Mouse (Mus musculus): ENCODE measurements at regions not wholly inside any gene's neighbourhood (a gene's known extent, or its start where the extent isn't known, plus 50 kb on each side); places are given as distances from the start of the nearest gene placed in this dataset.

- no peaks in the 10 kb centered on the region for H3K9me3 ChIP-seq (ENCODE audit: control insufficient read depth, low read length)
- TF ChIP-seq EP300 (optimal IDR thresholded peaks at IDR 0.05), result no peak
- TF ChIP-seq CTCF (IDR thresholded peaks at IDR 0.05; ENCODE audit: low read depth), result no peak
- H3K36me3 ChIP-seq (ENCODE audit: control insufficient read depth, insufficient read depth, low read length), result no peaks in the 10 kb centered on the region
- 0 out of 2 replicates have a peak, but pooled peaks cover 3% of the 10 kb centered on the region for H3K4me1 ChIP-seq (replicated peaks; ENCODE audit: control insufficient read depth, insufficient read depth)
- whole genome bisulfite sequencing, result 64% methylated on average over 13 of the region's 13 CpGs
- ATAC-seq (ENCODE audit: low FRiP score, low TSS enrichment) (no peak), DNase-seq (ENCODE audit: low spot score) (no peak)
- H3K4me2 ChIP-seq (replicated peaks; ENCODE audit: low read depth), result no peak overlapping the region
- no peaks in the 10 kb centered on the region for H3K27me3 ChIP-seq (ENCODE audit: control insufficient read depth, insufficient read depth, low read length)
- H3K4me3 ChIP-seq (ENCODE audit: low read depth, low read length), result no peak overlapping the region
- H3K9ac ChIP-seq (ENCODE audit: low read length), result no peak overlapping the region
- H3K27ac ChIP-seq (replicated peaks), result no peak overlapping the region
These were observed 352.8 kb downstream of the Ptpru start for GRCm38 (mm10) chr4:131485126-131485825.

GRCm38 (mm10) chr4:131486821-131487220 lies 351.3 kb downstream of the Ptpru start:
- Histone ChIP-seq H3K27me3 (ENCODE audit: control insufficient read depth, insufficient read depth, low read length) (no peaks in the 10 kb centered on the region), H3K36me3 (ENCODE audit: control insufficient read depth, insufficient read depth, low read length) (no peaks in the 10 kb centered on the region), H3K27ac (replicated peaks) (no peak overlapping the region), H3K4me2 (replicated peaks; ENCODE audit: low read depth) (no peak overlapping the region), H3K4me1 (replicated peaks; ENCODE audit: control insufficient read depth, insufficient read depth) (0 out of 2 replicates have a peak, but pooled peaks cover 3% of the 10 kb centered on the region), H3K9ac (ENCODE audit: low read length) (no peak overlapping the region), H3K9me3 (ENCODE audit: control insufficient read depth, low read length) (no peaks in the 10 kb centered on the region), H3K4me3 (ENCODE audit: low read depth, low read length) (no peak overlapping the region)
- peak; percentile 88 for DNase-seq (ENCODE audit: low spot score)
- WGBS, result 14% methylated on average over 4 of the region's 4 CpGs
- TF ChIP-seq EP300 (optimal IDR thresholded peaks at IDR 0.05) (no peak), CTCF (IDR thresholded peaks at IDR 0.05; ENCODE audit: low read depth) (peak; percentile 97)
- peak; percentile 66 for ATAC-seq (ENCODE audit: low FRiP score, low TSS enrichment)

- no peak overlapping the region for H3K27ac ChIP-seq (replicated peaks)
- TF ChIP-seq CTCF (IDR thresholded peaks at IDR 0.05; ENCODE audit: low read depth) (no peak), EP300 (optimal IDR thresholded peaks at IDR 0.05) (no peak)
- H3K4me3 ChIP-seq (ENCODE audit: low read depth, low read length), result no peak overlapping the region
- no peaks in the 10 kb centered on the region for H3K27me3 ChIP-seq (ENCODE audit: control insufficient read depth, insufficient read depth, low read length)
- no peaks in the 10 kb centered on the region for H3K36me3 ChIP-seq (ENCODE audit: control insufficient read depth, insufficient read depth, low read length)
- no peaks in the 10 kb centered on the region for H3K9me3 ChIP-seq (ENCODE audit: control insufficient read depth, low read length)
- ATAC-seq (ENCODE audit: low FRiP score, low TSS enrichment) (no peak), DNase-seq (ENCODE audit: low spot score) (no peak)
- 38% methylated on average over 6 of the region's 6 CpGs for WGBS
- H3K9ac ChIP-seq (ENCODE audit: low read length), result no peak overlapping the region
- no peak overlapping the region for H3K4me2 ChIP-seq (replicated peaks; ENCODE audit: low read depth)
- H3K4me1 ChIP-seq (replicated peaks; ENCODE audit: control insufficient read depth, insufficient read depth), result 0 out of 2 replicates have a peak, but pooled peaks cover 3% of the 10 kb centered on the region
These were observed 349.8 kb downstream of the Ptpru start for GRCm38 (mm10) chr4:131488246-131488645.

GRCm38 (mm10) chr4:131489056-131489455 lies 349.0 kb downstream of the Ptpru start:
- ATAC-seq (ENCODE audit: low FRiP score, low TSS enrichment), result no peak
- 47% methylated on average over 3 of the region's 3 CpGs for WGBS
- DNase-seq (ENCODE audit: low spot score), result no peak
- H3K27ac ChIP-seq (replicated peaks), result no peak overlapping the region
- no peaks in the 10 kb centered on the region for H3K27me3 ChIP-seq (ENCODE audit: control insufficient read depth, insufficient read depth, low read length)
- H3K4me2 ChIP-seq (replicated peaks; ENCODE audit: low read depth), result no peak overlapping the region
- no peaks in the 10 kb centered on the region for H3K36me3 ChIP-seq (ENCODE audit: control insufficient read depth, insufficient read depth, low read length)
- H3K4me1 ChIP-seq (replicated peaks; ENCODE audit: control insufficient read depth, insufficient read depth), result 0 out of 2 replicates have a peak, but pooled peaks cover 3% of the 10 kb centered on the region
- no peak overlapping the region for H3K9ac ChIP-seq (ENCODE audit: low read length)
- H3K4me3 ChIP-seq (ENCODE audit: low read depth, low read length), result no peak overlapping the region
- no peaks in the 10 kb centered on the region for H3K9me3 ChIP-seq (ENCODE audit: control insufficient read depth, low read length)
- TF ChIP-seq EP300 (optimal IDR thresholded peaks at IDR 0.05) (no peak), CTCF (IDR thresholded peaks at IDR 0.05; ENCODE audit: low read depth) (no peak)

- Histone ChIP-seq H3K4me2 (replicated peaks; ENCODE audit: low read depth) (no peak overlapping the region), H3K9me3 (ENCODE audit: control insufficient read depth, low read length) (no peaks in the 10 kb centered on the region), H3K27ac (replicated peaks) (no peak overlapping the region), H3K4me1 (replicated peaks; ENCODE audit: control insufficient read depth, insufficient read depth) (no peaks in the 10 kb centered on the region), H3K36me3 (ENCODE audit: control insufficient read depth, insufficient read depth, low read length) (no peaks in the 10 kb centered on the region), H3K27me3 (ENCODE audit: control insufficient read depth, insufficient read depth, low read length) (no peaks in the 10 kb centered on the region), H3K4me3 (ENCODE audit: low read depth, low read length) (no peak overlapping the region), H3K9ac (ENCODE audit: low read length) (no peak overlapping the region)
- ATAC-seq (ENCODE audit: low FRiP score, low TSS enrichment) (peak; percentile 25; the same call in 1 of the 2 replicates), DNase-seq (ENCODE audit: low spot score) (no peak)
- TF ChIP-seq CTCF (IDR thresholded peaks at IDR 0.05; ENCODE audit: low read depth) (no peak), EP300 (optimal IDR thresholded peaks at IDR 0.05) (no peak)
- 40% methylated on average over 4 of the region's 4 CpGs for WGBS
These were observed 346.1 kb downstream of the Ptpru start for GRCm38 (mm10) chr4:131491960-131492359.

- ATAC-seq (ENCODE audit: low FRiP score, low TSS enrichment) (no peak), DNase-seq (ENCODE audit: low spot score) (no peak)
- Histone ChIP-seq H3K36me3 (ENCODE audit: control insufficient read depth, insufficient read depth, low read length) (no peaks in the 10 kb centered on the region), H3K4me2 (replicated peaks; ENCODE audit: low read depth) (no peak overlapping the region), H3K27ac (replicated peaks) (no peak overlapping the region), H3K9ac (ENCODE audit: low read length) (no peak overlapping the region), H3K27me3 (ENCODE audit: control insufficient read depth, insufficient read depth, low read length) (no peaks in the 10 kb centered on the region), H3K4me1 (replicated peaks; ENCODE audit: control insufficient read depth, insufficient read depth) (no peaks in the 10 kb centered on the region), H3K9me3 (ENCODE audit: control insufficient read depth, low read length) (no peaks in the 10 kb centered on the region), H3K4me3 (ENCODE audit: low read depth, low read length) (no peak overlapping the region)
- TF ChIP-seq CTCF (IDR thresholded peaks at IDR 0.05; ENCODE audit: low read depth) (no peak), EP300 (optimal IDR thresholded peaks at IDR 0.05) (no peak)
- WGBS, result 64% methylated on average over 4 of the region's 4 CpGs
These were observed 344.4 kb downstream of the Ptpru start for GRCm38 (mm10) chr4:131493726-131494125.
